Mouse (Mus musculus): ENCODE measurements around the gene Gm5797. TPM values are rescaled to one million over a fixed set of nuclear protein-coding genes. Genes with fewer than 3 reads are reported as not detected.
A peak's percentile ranks its signal among the peaks of the same experiment; 100 is the strongest.
"Not testable (repeated sequence)": the region's sequence is repeated elsewhere in the genome, so short reads cannot be mapped to it uniquely, and the experiment has no call there.

The Gm5797 gene
- total RNA-seq (2021), result not detected
- long read RNA-seq, experiment 1, result 0 reads
- long read RNA-seq, experiment 2, result 0 reads

DNA sequence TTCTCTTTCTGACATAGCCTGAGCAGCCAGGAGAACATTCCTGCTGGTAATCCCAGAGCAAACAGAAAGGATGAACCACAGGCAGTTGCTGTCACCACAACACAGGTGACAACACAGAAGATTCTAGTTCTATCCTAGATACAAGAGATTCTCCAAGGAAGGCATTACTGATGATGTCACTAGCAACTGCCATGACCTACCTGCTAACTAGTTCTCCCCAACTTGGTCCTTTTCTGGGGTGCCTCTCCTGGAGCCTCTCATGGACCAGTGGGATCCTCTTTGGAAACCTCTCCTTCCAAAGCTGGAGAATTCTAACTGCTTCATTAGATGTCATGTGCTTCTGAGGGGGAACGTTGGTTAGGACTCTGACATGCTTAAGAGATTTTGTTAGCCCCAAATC lies at the start of gene Gm5797:
Gene Gm5797, minus strand, starts transcription at position 101 of the 400 bp plus-strand sequence.
- not testable (repeated sequence) for DNase-seq

DNA sequence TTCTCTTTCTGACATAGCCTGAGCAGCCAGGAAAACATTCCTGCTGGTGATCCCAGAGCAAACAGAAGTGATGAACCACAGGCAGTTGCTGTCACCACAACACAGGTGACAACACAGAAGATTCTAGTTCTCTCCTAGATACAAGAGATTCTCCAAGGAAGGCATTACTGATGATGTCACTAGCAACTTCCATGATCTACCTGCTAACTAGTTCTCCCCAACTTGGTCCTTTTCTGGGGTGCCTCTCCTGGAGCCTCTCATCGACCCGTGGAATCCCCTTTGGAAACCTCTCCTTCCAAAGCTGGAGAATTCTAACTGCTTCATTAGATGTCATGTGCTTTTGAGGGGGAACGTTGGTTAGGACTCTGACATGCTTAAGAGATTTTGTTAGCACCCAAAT lies 32.8 kb upstream of the Gm5797 start, which contains the start of gene Gm8374:
Gene Gm8374, minus strand, starts transcription at position 101 of the 400 bp plus-strand sequence.
- not testable (repeated sequence) for DNase-seq

DNA sequence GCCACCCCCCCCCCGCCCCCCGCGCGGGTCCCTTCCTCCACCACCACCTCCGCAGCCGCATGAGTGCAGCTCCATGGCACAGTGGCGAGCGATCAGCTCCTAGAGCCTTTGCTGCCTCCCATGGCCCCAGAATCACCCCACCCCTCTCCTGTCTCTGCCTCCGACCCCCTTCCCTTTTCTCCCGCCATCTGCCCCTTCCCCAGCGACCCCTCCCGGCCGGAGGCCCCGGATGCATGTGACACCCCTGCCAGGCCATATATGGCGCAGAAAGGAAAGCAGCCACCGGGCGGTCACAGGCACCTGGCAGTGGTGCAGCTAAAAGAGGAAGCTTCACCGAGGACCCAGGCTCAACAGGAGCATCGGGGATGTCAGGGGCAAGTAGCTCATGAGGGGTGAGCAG lies 17.1 kb downstream of the Gm5797 start:
- peak in 1 of 2 experiments; percentile 3 for DNase-seq

DNA sequence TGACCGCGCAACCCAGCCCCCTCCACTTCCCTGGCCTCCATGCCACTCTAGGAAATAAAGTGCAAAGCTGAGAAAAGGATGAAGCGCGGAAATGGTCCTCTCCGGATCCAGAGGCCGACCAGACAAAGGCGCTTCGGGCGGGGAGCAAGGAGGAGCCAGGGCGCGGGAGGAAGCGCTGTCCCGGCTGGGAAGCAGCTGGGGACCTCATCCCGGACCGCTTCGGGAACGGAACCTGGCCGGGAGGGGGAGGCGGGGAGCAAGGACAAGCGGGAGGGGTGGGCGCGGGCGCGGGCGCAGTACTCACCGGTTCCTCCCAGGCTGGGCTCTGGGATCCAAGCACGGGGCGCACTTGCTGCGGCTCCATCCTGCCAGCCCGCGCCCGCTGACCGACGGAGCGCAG lies 17.5 kb downstream of the Gm5797 start, which contains the start of gene Gm3739:
Gene Gm3739, minus strand, starts transcription at position 389 of the 400 bp plus-strand sequence.
- DNase-seq, result peak in 1 of 2 experiments; percentile 0

Other genes with a start within 250 kb of the Gm5797 start
- gene Gm3696, start 231.8 kb downstream of the Gm5797 start, total RNA-seq (2021), result under 1 TPM in 1 of 2 experiments, not detected in 1; 0.50 TPM
- not detected for gene Gm6676, start 207.0 kb downstream of the Gm5797 start, total RNA-seq (2021)
- gene Gm3512, start 157.9 kb downstream of the Gm5797 start, total RNA-seq (2021), result under 1 TPM; 0.26 to 0.56 TPM
- gene Gm16434, start 137.9 kb downstream of the Gm5797 start, total RNA-seq (2021), result not detected
- gene Gm3727, start 67.7 kb downstream of the Gm5797 start, total RNA-seq (2021), result not detected
- not detected for gene Gm3739, start 17.3 kb downstream of the Gm5797 start, total RNA-seq (2021)
- not detected for gene Gm8374, start 32.7 kb upstream of the Gm5797 start, total RNA-seq (2021)
- gene Gm3755, start 118.5 kb upstream of the Gm5797 start, total RNA-seq (2021), result not detected
- gene Gm3752, start 151.4 kb upstream of the Gm5797 start, total RNA-seq (2021), result not detected
- under 1 TPM; 0.20 to 0.72 TPM for gene Gm3558, start 236.2 kb upstream of the Gm5797 start, total RNA-seq (2021)